Mouse (Mus musculus): ENCODE measurements around the gene Pdzd4. TPM values are rescaled to one million over a fixed set of nuclear protein-coding genes. Genes with fewer than 3 reads are reported as not detected.

Gene Pdzd4
- 133 and 139 TPM in 2 replicates for polyA plus RNA-seq (2012; rRNA removed)

DNA sequence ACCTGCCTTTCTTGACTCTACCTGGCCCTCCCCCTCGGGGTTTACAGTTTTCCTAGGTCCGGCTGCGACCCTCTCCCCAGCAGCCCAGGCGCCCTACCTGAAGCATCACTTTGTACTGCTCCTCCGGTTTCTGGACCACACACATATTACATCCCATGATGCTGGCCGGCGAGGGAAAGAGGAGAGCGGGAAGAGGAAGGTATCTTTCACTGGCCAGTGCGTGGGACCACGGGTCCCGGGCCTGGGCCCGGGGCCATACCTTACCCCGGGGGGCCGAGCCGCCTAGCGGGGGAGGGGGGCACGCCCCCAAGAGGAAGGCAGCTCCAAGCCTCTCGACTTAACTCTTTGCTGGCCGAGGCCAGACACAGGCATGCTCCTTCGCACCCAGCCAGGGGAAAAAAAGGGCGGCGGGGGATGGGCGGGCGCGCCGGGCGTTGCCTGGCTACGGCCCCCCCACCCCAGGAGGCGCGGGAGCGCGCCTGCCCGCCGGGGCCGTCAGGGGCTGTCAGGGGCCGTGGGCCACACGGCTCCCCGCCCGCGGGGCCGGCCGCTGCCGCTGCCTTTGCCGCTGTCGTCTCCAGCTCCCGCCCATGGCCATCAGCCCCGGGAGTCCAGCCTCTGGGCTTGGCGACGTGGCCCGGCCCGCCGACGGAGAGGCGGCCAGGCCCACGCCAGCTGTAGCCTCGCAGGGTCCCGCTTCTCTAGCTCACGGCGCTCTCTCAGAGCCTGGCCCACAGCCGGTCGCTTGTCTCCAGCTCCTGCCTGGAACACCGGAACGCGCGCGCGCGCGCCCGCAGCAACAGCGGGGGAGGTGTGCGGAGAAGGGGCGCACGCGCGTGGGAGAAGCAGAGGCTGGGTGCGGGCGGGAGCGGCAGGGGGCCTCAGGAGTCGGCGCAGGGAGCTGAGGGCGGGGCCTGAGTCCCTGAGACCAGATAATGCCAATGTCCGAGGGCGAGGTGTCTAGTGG lies at the start of gene Pdzd4:
Pdzd4 (minus strand) TSS at position 785 of the 967 bp plus-strand sequence.

GRCm38 (mm10) chrX:73786364-73787224 lies 38.2 kb downstream of the Pdzd4 start, which contains the start of the genes Idh3g and Ssr4:
Gene Idh3g, minus strand, starts transcription at chrX:73786897.
Gene Ssr4, plus strand, starts transcription at chrX:73787028.

DNA sequence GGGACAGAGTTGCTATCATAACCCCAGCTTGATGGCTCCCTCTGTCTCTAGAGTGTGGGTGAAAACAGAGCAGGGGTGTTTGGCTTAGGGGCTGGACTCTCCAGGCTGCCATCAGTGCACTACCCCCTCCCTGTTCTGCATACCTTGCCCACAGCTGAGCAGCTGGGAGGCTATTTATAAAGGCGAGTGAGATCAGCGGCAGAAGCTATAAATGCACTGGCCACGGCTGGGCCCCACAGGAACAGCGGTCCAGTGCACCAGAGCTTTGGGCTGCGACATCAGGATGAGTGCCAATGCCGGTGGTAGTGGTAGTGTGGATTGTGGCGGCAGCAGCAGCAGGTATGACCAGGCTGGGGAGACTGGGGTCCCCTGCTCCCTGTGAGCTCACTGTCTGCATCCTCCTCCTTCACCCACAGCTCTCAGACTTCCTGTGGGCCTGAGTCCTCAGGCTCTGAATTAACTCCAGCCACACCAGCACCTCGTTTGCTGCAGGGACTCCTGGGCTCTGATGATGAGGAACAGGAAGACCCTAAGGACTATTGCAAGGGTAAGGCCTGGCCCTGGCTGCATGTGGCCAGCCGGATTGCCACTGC lies 50.5 kb downstream of the Pdzd4 start, which contains the start of gene Srpk3:
Srpk3 (plus strand) TSS at position 238 of the 593 bp plus-strand sequence.

GRCm38 (mm10) chrX:73756334-73757140 lies 68.2 kb downstream of the Pdzd4 start, which contains the start of gene Plxnb3:
Gene Plxnb3, plus strand, starts transcription at chrX:73757090.

Other genes starting within 250 kb of the Pdzd4 start
- 0.28 and 0.40 TPM in 2 replicates for gene Dusp9, start 185.6 kb downstream of the Pdzd4 start, polyA plus RNA-seq (2012; rRNA removed)
- 226 and 244 TPM in 2 replicates for gene Pnck, start 164.9 kb downstream of the Pdzd4 start, polyA plus RNA-seq (2012; rRNA removed)
- 62.3 and 69.2 TPM in 2 replicates for gene Slc6a8, start 151.8 kb downstream of the Pdzd4 start, polyA plus RNA-seq (2012; rRNA removed)
- gene Bcap31, start 108.8 kb downstream of the Pdzd4 start, polyA plus RNA-seq (2012; rRNA removed), result 53.9 and 62.7 TPM in 2 replicates
- gene Abcd1, start 108.4 kb downstream of the Pdzd4 start, polyA plus RNA-seq (2012; rRNA removed), result 16.0 and 17.5 TPM in 2 replicates
- gene Plxnb3, start 67.9 kb downstream of the Pdzd4 start, polyA plus RNA-seq (2012; rRNA removed), result 0.95 and 1.9 TPM in 2 replicates
- gene Srpk3, start 50.6 kb downstream of the Pdzd4 start, polyA plus RNA-seq (2012; rRNA removed), result 0.61 and 4.7 TPM in 2 replicates
- 431 and 464 TPM in 2 replicates for gene Idh3g, start 38.1 kb downstream of the Pdzd4 start, polyA plus RNA-seq (2012; rRNA removed)
- gene Ssr4, start 37.9 kb downstream of the Pdzd4 start, polyA plus RNA-seq (2012; rRNA removed), result 161 and 178 TPM in 2 replicates
- not detected in 2 replicates for gene Avpr2, start 67.1 kb upstream of the Pdzd4 start, polyA plus RNA-seq (2012; rRNA removed)
- 241 and 245 TPM in 2 replicates for gene L1cam, start 71.1 kb upstream of the Pdzd4 start, polyA plus RNA-seq (2012; rRNA removed)
- gene Arhgap4, start 96.9 kb upstream of the Pdzd4 start, polyA plus RNA-seq (2012; rRNA removed), result 6.3 and 7.0 TPM in 2 replicates
- gene Naa10, start 97.0 kb upstream of the Pdzd4 start, polyA plus RNA-seq (2012; rRNA removed), result 84.7 and 88.1 TPM in 2 replicates
- 7.3 and 9.4 TPM in 2 replicates for gene Renbp, start 105.9 kb upstream of the Pdzd4 start, polyA plus RNA-seq (2012; rRNA removed)
- 39.8 and 40.1 TPM in 2 replicates for gene Hcfc1, start 141.4 kb upstream of the Pdzd4 start, polyA plus RNA-seq (2012; rRNA removed)
- gene Irak1, start 198.9 kb upstream of the Pdzd4 start, polyA plus RNA-seq (2012; rRNA removed), result 64.0 and 65.2 TPM in 2 replicates